ENCODE assay signal across 8 mouse cellular contexts in genomic region chr10:41933536-41933935, GRCm38 (mm10).
DNase-seq lines count a peak whose midpoint lies in the region; ATAC-seq and TF ChIP-seq lines count a peak whose summit lies in the region.

No protein-coding gene starts in this region.

- H3K36me3 ChIP-seq in neural tube, embryonic 15.5 days, result no peaks in the 10 kb centered on the region

- H3K27ac ChIP-seq in neural tube, embryonic 15.5 days (replicated peaks), result no peak overlapping the region; the same call in 1 of the 2 replicates
- H3K27ac ChIP-seq in left cerebral cortex, adult 2 months, result peak overlapping the region; percentile 63

- WGBS in neural tube, embryonic 15.5 days, result 59% methylated on average over 6 of the region's 6 CpGs

- no peaks in the 10 kb centered on the region for H3K27me3 ChIP-seq in neural tube, embryonic 15.5 days (replicated peaks)

- peak; percentile 47 for DNase-seq in neural tube, embryonic 10.5 days (ENCODE audit: extremely low spot score, low spot score)
- DNase-seq in adrenal gland, adult 18-20 months (ENCODE audit: low spot score in 2 of 2), result peak; percentile 42 to 64
- peak; percentile 59 for DNase-seq in embryo, embryonic 10.5 days (ENCODE audit: low spot score)
- peak; percentile 73 to 82 for DNase-seq in heart, postnatal 10 days
- peak in 1 of 2 experiments; percentile 51 for DNase-seq in left cerebral cortex, adult 2 months (ENCODE audit: extremely low spot score in 1 of 2, low spot score in 2 of 2)
- DNase-seq in natural killer cell, adult 2 months (ENCODE audit: low spot score in 2 of 2), result peak; percentile 58 to 65
- peak; percentile 13 to 25 for DNase-seq in urinary bladder, postnatal 36 days (ENCODE audit: low spot score in 2 of 2)

- no peak overlapping the region for H3K4me3 ChIP-seq in neural tube, embryonic 15.5 days (replicated peaks)
- H3K4me3 ChIP-seq in left cerebral cortex, adult 2 months, result no peak overlapping the region

- ATAC-seq in neural tube, embryonic 15.5 days (ENCODE audit: low FRiP score), result no peak

- intact Hi-C loops in heart, postnatal 10 days (cut with DNase I), result no loop called here
- intact Hi-C loops in left cerebral cortex, adult 2 months (cut with DNase I), result loop anchor here (2.0 kb wide), 1 partner anchor 109 kb away; no protein-coding TSS in a partner anchor

- H3K9ac ChIP-seq in neural tube, embryonic 15.5 days (replicated peaks), result no peak overlapping the region

- H3K4me2 ChIP-seq in neural tube, embryonic 15.5 days, result no peak overlapping the region

- H3K4me1 ChIP-seq in neural tube, embryonic 15.5 days, result peaks cover 50% of the 10 kb centered on the region

- H3K9me3 ChIP-seq in neural tube, embryonic 15.5 days (replicated peaks), result no peaks in the 10 kb centered on the region

- TF ChIP-seq CTCF in left cerebral cortex, adult 2 months (IDR thresholded peaks at IDR 0.05), result peak; percentile 73
